Mouse (Mus musculus) erythroblast, embryonic 14.5 days (primary cell): ENCODE data around the gene Gm17622. TPM values are rescaled to one million over a fixed set of nuclear protein-coding genes. Genes with fewer than 3 reads are reported as not detected.

ENCODE experiments used
- H3K27me3 ChIP-seq: 2 replicates; pipeline ENCODE4 v1.6.1; 2012; ENCODE audit warnings: inconsistent platforms; ENCODE audit not compliant: control insufficient read depth
- H3K36me3 ChIP-seq: 2 replicates; pipeline ENCODE4 v1.6.1; 2012; ENCODE audit warnings: mild to moderate bottlenecking, inconsistent platforms; ENCODE audit not compliant: control insufficient read depth
- H3K4me1 ChIP-seq: 2 replicates; pipeline ENCODE4 v1.6.1; 2012; ENCODE audit warnings: inconsistent platforms; ENCODE audit not compliant: control insufficient read depth
- H3K4me3 ChIP-seq: replicated peaks from 2 replicates; pipeline ENCODE3; 2012; ENCODE audit warnings: moderate library complexity, mild to moderate bottlenecking, inconsistent platforms
- H3K9me3 ChIP-seq: 2 replicates; pipeline ENCODE4 v1.6.1; 2012; ENCODE audit warnings: low read length, inconsistent platforms, mixed read lengths; ENCODE audit not compliant: control insufficient read depth
- GATA1 ChIP-seq: IDR thresholded peaks from 2 replicates; pipeline ENCODE4 v1.6.1; 2012; ENCODE audit warnings: low read length, inconsistent platforms, mixed read lengths
- TAL1 ChIP-seq: IDR thresholded peaks from 3 replicates; pipeline ENCODE4 v1.6.1; 2012; ENCODE audit warnings: low read length, inconsistent platforms, mixed read lengths
- polyA plus RNA-seq: library from polyadenylated mRNA; stranded (reverse); fragments of >175 nt; gene quantifications from 2 replicates; pipeline ENCODE4 v1.2.3, GENCODE M21; 2012

The Gm17622 gene
- polyA plus RNA-seq, 1 experiment: not detected

DNA sequence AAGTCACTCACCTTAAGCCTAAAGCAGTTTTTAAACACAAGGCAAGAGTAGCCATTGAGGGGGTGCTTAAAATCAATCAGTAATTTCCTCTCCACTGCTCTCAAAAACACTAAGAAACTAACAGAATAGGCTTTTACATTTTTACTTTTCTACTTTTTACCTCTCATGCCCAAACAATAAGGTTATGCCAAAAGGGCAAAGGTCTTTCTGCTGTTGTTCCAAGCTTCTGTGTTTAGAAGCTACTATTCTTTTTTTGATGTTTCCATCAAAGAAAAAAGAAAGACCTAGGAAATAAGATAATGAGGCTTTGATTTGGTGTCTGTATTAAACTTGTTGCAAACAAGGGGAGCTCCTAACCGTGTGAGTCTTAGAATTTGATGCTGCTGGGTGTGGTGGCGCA, 9.4 kb downstream of the Gm17622 start:
- peaks cover 35% of the 10 kb centered on the region for H3K36me3 ChIP-seq
- TF ChIP-seq GATA1 (no peak), TAL1 (no peak)
- H3K4me1 ChIP-seq: no peaks in the 10 kb centered on the region

DNA sequence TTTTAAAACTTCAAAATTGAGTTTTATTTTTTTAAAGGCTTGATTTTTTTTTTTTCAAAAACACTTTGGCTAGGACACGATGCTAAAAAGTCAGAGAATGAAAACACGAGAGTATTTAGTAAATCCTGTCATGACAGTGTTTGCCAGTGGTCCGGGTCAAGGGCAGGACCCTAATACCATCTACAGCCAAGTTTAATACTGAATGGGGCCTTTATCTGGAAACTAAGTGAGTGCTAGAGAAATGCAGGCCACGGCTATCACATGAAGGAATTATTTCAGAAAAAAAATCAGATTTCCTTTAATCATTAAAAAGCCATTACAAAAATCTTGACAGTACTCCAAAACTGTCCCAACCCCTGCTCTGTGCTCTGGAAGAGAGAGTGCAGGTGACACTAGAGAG, 15.1 kb downstream of the Gm17622 start:
- no peak overlapping the region for H3K4me3 ChIP-seq
- H3K36me3 ChIP-seq: peaks cover 18% of the 10 kb centered on the region
- H3K4me1 ChIP-seq: no peaks in the 10 kb centered on the region
- TF ChIP-seq GATA1 (no peak), TAL1 (no peak)
- H3K27me3 ChIP-seq: no peaks in the 10 kb centered on the region
- no peaks in the 10 kb centered on the region for H3K9me3 ChIP-seq

More for the DNA sequence above, 9.4 kb downstream of the Gm17622 start:
- H3K9me3 ChIP-seq: no peaks in the 10 kb centered on the region
- H3K4me3 ChIP-seq: no peak overlapping the region
- H3K27me3 ChIP-seq: no peaks in the 10 kb centered on the region

DNA sequence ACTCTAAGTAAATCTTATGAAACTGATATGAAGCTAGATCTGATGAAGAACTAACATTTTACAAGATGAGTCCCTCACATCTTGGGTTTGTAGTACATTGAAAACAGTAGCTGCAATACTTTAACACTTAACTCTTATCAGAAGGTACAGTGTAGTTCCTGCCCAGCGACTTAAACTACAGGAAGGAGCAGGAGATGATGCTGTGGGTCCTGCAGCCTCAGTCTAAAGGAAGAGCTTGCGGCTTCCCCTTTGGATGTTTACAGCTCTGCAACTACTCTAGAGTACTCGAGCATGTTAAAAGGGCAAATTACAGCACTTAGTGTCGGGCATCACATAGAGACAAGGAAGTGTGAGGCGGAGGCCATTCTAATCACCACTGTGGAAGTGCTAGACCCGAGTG, 15.8 kb downstream of the Gm17622 start:
- Histone ChIP-seq H3K4me1 (no peaks in the 10 kb centered on the region), H3K4me3 (no peak overlapping the region), H3K36me3 (peaks cover 15% of the 10 kb centered on the region), H3K9me3 (no peaks in the 10 kb centered on the region), H3K27me3 (no peaks in the 10 kb centered on the region)
- TF ChIP-seq GATA1 (no peak), TAL1 (no peak)

- H3K4me1 ChIP-seq: no peaks in the 10 kb centered on the region
- no peaks in the 10 kb centered on the region for H3K27me3 ChIP-seq
- H3K9me3 ChIP-seq: no peaks in the 10 kb centered on the region
- H3K4me3 ChIP-seq: no peak overlapping the region
- peaks cover 15% of the 10 kb centered on the region for H3K36me3 ChIP-seq
- TF ChIP-seq GATA1 (no peak), TAL1 (no peak)
These were observed 17.0 kb downstream of the Gm17622 start for GRCm38 (mm10) chr13:96507541-96507940.

GRCm38 (mm10) chr13:96510635-96511034, 20.1 kb downstream of the Gm17622 start:
- H3K9me3 ChIP-seq: no peaks in the 10 kb centered on the region
- peaks cover 21% of the 10 kb centered on the region for H3K36me3 ChIP-seq
- TF ChIP-seq TAL1: no peak
- TF ChIP-seq GATA1: no peak
- H3K4me1 ChIP-seq: no peaks in the 10 kb centered on the region
- no peaks in the 10 kb centered on the region for H3K27me3 ChIP-seq
- H3K4me3 ChIP-seq: no peak overlapping the region

- Histone ChIP-seq H3K4me3 (no peak overlapping the region), H3K9me3 (no peaks in the 10 kb centered on the region), H3K36me3 (peaks cover 25% of the 10 kb centered on the region), H3K27me3 (no peaks in the 10 kb centered on the region), H3K4me1 (no peaks in the 10 kb centered on the region)
- TF ChIP-seq TAL1: no peak
- TF ChIP-seq GATA1: no peak
These were observed 20.7 kb downstream of the Gm17622 start for GRCm38 (mm10) chr13:96511262-96511661.

DNA sequence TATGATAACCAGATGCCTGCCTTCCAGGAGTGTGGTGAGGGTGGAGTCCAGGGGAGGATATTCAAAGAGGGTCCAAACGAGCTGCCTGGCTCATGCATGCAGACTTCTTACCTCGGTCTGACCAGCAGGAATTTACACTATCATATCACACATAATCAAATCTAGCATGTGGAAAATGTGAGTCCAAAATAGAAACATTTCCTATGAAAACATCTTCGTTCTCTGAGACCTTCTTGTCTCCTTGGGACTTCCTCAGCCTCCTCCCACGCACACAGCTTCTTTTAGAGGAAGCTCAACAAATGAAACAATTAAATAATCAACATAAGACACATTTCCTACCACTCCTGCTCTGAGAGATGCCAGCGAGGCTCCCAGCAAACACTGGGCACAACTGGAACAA, 21.4 kb downstream of the Gm17622 start:
- H3K36me3 ChIP-seq: peaks cover 30% of the 10 kb centered on the region
- H3K27me3 ChIP-seq: no peaks in the 10 kb centered on the region
- no peaks in the 10 kb centered on the region for H3K4me1 ChIP-seq
- TF ChIP-seq TAL1: no peak
- no peak for TF ChIP-seq GATA1
- H3K4me3 ChIP-seq: no peak overlapping the region
- no peaks in the 10 kb centered on the region for H3K9me3 ChIP-seq

DNA sequence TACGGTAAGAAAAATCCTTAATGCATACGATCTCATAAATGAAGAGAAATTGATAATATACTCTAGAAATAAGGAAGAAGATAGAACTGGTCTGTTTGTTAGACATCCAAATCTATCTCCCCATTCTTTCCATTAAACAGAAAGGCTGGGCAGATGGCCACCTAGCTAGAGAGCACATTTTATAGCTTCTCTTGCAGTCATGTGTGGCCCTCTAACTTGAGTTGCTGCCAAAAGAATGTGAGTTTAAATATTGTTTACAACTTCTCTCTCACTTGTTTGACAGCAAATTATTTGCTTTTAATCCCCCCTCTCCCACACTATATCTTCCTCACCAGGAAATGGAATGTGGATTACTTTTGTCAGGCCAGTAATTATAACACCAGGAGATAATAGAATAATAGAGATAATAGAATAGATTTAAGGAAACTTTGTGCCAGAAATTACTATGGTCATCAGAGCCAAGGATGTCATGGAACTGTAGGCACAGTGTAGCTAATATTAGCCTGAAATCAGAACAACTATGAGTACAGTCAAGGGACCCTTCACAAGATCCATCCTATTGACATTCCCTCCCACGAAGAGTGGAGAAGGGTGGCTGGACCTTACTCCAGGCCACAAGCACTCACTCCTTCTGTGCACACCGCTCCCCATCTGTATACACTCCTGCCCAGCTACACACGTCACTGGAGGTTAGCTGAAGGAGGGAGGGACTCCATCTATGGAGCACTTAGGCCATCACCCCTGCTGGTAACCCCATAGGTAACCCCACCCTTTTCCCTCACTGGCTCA, 23.8 kb downstream of the Gm17622 start:
- Histone ChIP-seq H3K27me3 (no peaks in the 10 kb centered on the region), H3K4me1 (no peaks in the 10 kb centered on the region), H3K36me3 (peaks cover 24% of the 10 kb centered on the region), H3K4me3 (no peak overlapping the region), H3K9me3 (no peaks in the 10 kb centered on the region)
- TF ChIP-seq GATA1 (no peak), TAL1 (no peak)

GRCm38 (mm10) chr13:96516249-96516648, 25.7 kb downstream of the Gm17622 start:
- no peak for TF ChIP-seq GATA1
- no peak for TF ChIP-seq TAL1
- Histone ChIP-seq H3K9me3 (no peaks in the 10 kb centered on the region), H3K27me3 (no peaks in the 10 kb centered on the region), H3K36me3 (peaks cover 23% of the 10 kb centered on the region), H3K4me1 (no peaks in the 10 kb centered on the region), H3K4me3 (no peak overlapping the region)

- TF ChIP-seq TAL1 (no peak), GATA1 (no peak)
- peaks cover 23% of the 10 kb centered on the region for H3K36me3 ChIP-seq
- H3K27me3 ChIP-seq: no peaks in the 10 kb centered on the region
- H3K4me3 ChIP-seq: no peak overlapping the region
- no peaks in the 10 kb centered on the region for H3K4me1 ChIP-seq
- no peaks in the 10 kb centered on the region for H3K9me3 ChIP-seq
These were observed 26.8 kb downstream of the Gm17622 start for GRCm38 (mm10) chr13:96517335-96517734.
